Mouse (Mus musculus): ENCODE data around the gene Rasgrp3.

- no peak for TF ChIP-seq CTCF (IDR thresholded peaks at IDR 0.05)
- no peak for TF ChIP-seq EP300 (IDR thresholded peaks at IDR 0.05)
Measured at GRCm38 (mm10) chr17:75534314-75535020, 98.8 kb downstream of the Rasgrp3 start.

All from lung, postnatal 0 days (tissue).